ENCODE assay signal across 10 mouse cellular contexts in genomic region chr9:59458997-59459510, GRCm38 (mm10). TPM values are rescaled to one million over a fixed set of nuclear protein-coding genes. Genes with fewer than 3 reads are reported as not detected.
DNase-seq lines count a peak whose midpoint lies in the region; ATAC-seq and TF ChIP-seq lines count a peak whose summit lies in the region.
"Had no signal": no experiment of that assay in that cellular context is flagged by ENCODE, and none has a peak within 500 bp of the region (broad histone marks: within the 10 kb centered on the region; RNA-seq: fewer than 3 reads in every experiment).

No protein-coding gene starts in this region.

- DNase-seq in cerebellum, postnatal 14 days: peak; percentile 5 to 9
- DNase-seq in cerebellum, adult 8-10 months: no peak
- peak; percentile 6 to 31 for DNase-seq in layer of hippocampus, postnatal 14 days (ENCODE audit: low spot score in 2 of 2)
- DNase-seq in layer of hippocampus, adult 9-11 months: no peak
- peak; percentile 36 for DNase-seq in R1 (ENCODE audit: low read depth, low spot score)
- DNase-seq in heart, postnatal 0 days (ENCODE audit: low spot score): no peak
- DNase-seq in thymus, postnatal 14 days: no peak

- H3K27me3 ChIP-seq in heart, postnatal 0 days (ENCODE audit: control insufficient read depth, insufficient read depth, low read length): no peaks in the 10 kb centered on the region
- H3K27me3 ChIP-seq: embryonic facial prominence, embryonic 15.5 days had no signal

- no peaks in the 10 kb centered on the region for H3K9me3 ChIP-seq in heart, postnatal 0 days (replicated peaks; ENCODE audit: control insufficient read depth, low read length)
- H3K9me3 ChIP-seq: embryonic facial prominence, embryonic 15.5 days had no signal

- H3K4me1 ChIP-seq in heart, postnatal 0 days (ENCODE audit: control insufficient read depth, insufficient read depth): peaks cover 7% of the 10 kb centered on the region; the same call in 1 of the 2 replicates

- WGBS in heart, postnatal 0 days: 56% methylated on average over 4 of the region's 4 CpGs

- no peak overlapping the region for H3K4me2 ChIP-seq in heart, postnatal 0 days (ENCODE audit: low read depth, low read length)
- H3K4me2 ChIP-seq: embryonic facial prominence, embryonic 15.5 days had no signal

- H3K4me3 ChIP-seq in heart, postnatal 0 days (ENCODE audit: low read depth, low read length): no peak overlapping the region
- H3K4me3 ChIP-seq: embryonic facial prominence, embryonic 15.5 days had no signal

- no peak overlapping the region for H3K9ac ChIP-seq in heart, postnatal 0 days (replicated peaks; ENCODE audit: low read depth, low read length)
- H3K9ac ChIP-seq: embryonic facial prominence, embryonic 15.5 days had no signal

- no peak for ATAC-seq in heart, postnatal 0 days (ENCODE audit: insufficient read depth, low read depth)
- ATAC-seq in inflammation-experienced regulatory T-cells, adult 6 months: no peak

- no peak overlapping the region; the same call in 1 of the 2 replicates for H3K27ac ChIP-seq in heart, postnatal 0 days (ENCODE audit: low read depth)
- H3K27ac ChIP-seq: embryonic facial prominence, embryonic 15.5 days; macrophage had no signal

- TF ChIP-seq EP300 in heart, postnatal 0 days (IDR thresholded peaks at IDR 0.05; ENCODE audit: low read depth): no peak

- no peaks in the 10 kb centered on the region; the same call in 1 of the 2 replicates for H3K36me3 ChIP-seq in heart, postnatal 0 days (replicated peaks; ENCODE audit: control insufficient read depth, insufficient read depth, low read length)

- TF ChIP-seq CTCF in heart, postnatal 0 days (IDR thresholded peaks at IDR 0.05; ENCODE audit: low read depth): peak; percentile 13; the same call in 1 of the 2 replicates

RNA-seq across cellular contexts. Expression of gene Arih1, which starts 27.4 kb away (rescaled TPM):
- 10 to 100 TPM; 91.1 to 93.3 TPM for total RNA-seq in layer of hippocampus, postnatal 14 days (2021)
- total RNA-seq in heart, postnatal 0 days (2014; rRNA removed; ENCODE audit: low replicate concordance): 31.9 and 70.4 TPM in 2 replicates
- polyA plus RNA-seq in heart, postnatal 0 days (2015; fragmentation: Nextera tagmentation; extraction: Ambion mirVana): 7.8 and 7.9 TPM in 2 replicates
- polyA plus RNA-seq in inflammation-experienced regulatory T-cells, adult 6 months (2017; shearing (Covaris generic)): 10 to 100 TPM; 19.6 to 23.7 (median 23.0) TPM

Comparison
In these comparisons a context has a peak if more than half of its experiments do, and no peak if none do; other contexts are left out.
1. DNase-seq: peak in cerebellum, postnatal 14 days (2 of 2), layer of hippocampus, postnatal 14 days (2 of 2) and R1 (single experiment); none in cerebellum, adult 8-10 months (single experiment), layer of hippocampus, adult 9-11 months (single experiment), heart, postnatal 0 days (single experiment) and thymus, postnatal 14 days (single experiment).